ENCODE assay signal across 12 mouse cellular contexts in genomic region chr8:7131746-7132145, GRCm38 (mm10).
DNase-seq lines count a peak whose midpoint lies in the region; ATAC-seq and TF ChIP-seq lines count a peak whose summit lies in the region.
"Had no signal": no experiment of that assay in that cellular context is flagged by ENCODE, and none has a peak within 500 bp of the region (broad histone marks: within the 10 kb centered on the region; RNA-seq: fewer than 3 reads in every experiment).

No protein-coding gene starts in this region.

- no peaks in the 10 kb centered on the region for H3K36me3 ChIP-seq in hindbrain, embryonic 15.5 days
- no peaks in the 10 kb centered on the region for H3K36me3 ChIP-seq in liver, postnatal 0 days (replicated peaks; ENCODE audit: insufficient read depth, low read length)
- H3K36me3 ChIP-seq: embryonic facial prominence, embryonic 12.5 days; limb, embryonic 15.5 days had no signal

- H3K27ac ChIP-seq in hindbrain, embryonic 15.5 days (replicated peaks) = peak overlapping the region; percentile 25; the same call in 1 of the 2 replicates
- H3K27ac ChIP-seq in liver, postnatal 0 days (ENCODE audit: low read depth) = no peak overlapping the region
- H3K27ac ChIP-seq: embryonic facial prominence, embryonic 12.5 days; heart, adult 2 months; limb, embryonic 15.5 days had no signal

- no peak overlapping the region for H3K4me3 ChIP-seq in hindbrain, embryonic 15.5 days
- H3K4me3 ChIP-seq in liver, postnatal 0 days (ENCODE audit: low read depth, low read length) = no peak overlapping the region
- H3K4me3 ChIP-seq: embryonic facial prominence, embryonic 12.5 days; heart, adult 2 months; limb, embryonic 15.5 days had no signal

- no peaks in the 10 kb centered on the region for H3K27me3 ChIP-seq in hindbrain, embryonic 15.5 days
- H3K27me3 ChIP-seq in liver, postnatal 0 days (ENCODE audit: insufficient read depth, low read length) = no peaks in the 10 kb centered on the region
- H3K27me3 ChIP-seq: embryonic facial prominence, embryonic 12.5 days; limb, embryonic 15.5 days had no signal

- TF ChIP-seq CTCF in liver, postnatal 0 days (IDR thresholded peaks at IDR 0.05; ENCODE audit: low read depth) = no peak

- peaks cover 7% of the 10 kb centered on the region; the same call in 1 of the 2 replicates for H3K4me1 ChIP-seq in hindbrain, embryonic 15.5 days (replicated peaks)
- H3K4me1 ChIP-seq in liver, postnatal 0 days (ENCODE audit: insufficient read depth) = no peaks in the 10 kb centered on the region
- H3K4me1 ChIP-seq: limb, embryonic 15.5 days had no signal

- H3K4me2 ChIP-seq in hindbrain, embryonic 15.5 days = no peak overlapping the region
- no peak overlapping the region for H3K4me2 ChIP-seq in liver, postnatal 0 days (ENCODE audit: low read depth, low read length)
- H3K4me2 ChIP-seq: embryonic facial prominence, embryonic 12.5 days; limb, embryonic 15.5 days had no signal

- 24% methylated on average over 4 of the region's 4 CpGs for WGBS in hindbrain, embryonic 15.5 days
- 50% methylated on average over 4 of the region's 4 CpGs for WGBS in liver, postnatal 0 days (ENCODE audit: insufficient replicate concordance)

- TF ChIP-seq EP300 in liver, postnatal 0 days (IDR thresholded peaks at IDR 0.05; ENCODE audit: low read depth) = no peak

- ATAC-seq in frontal cortex, adult (ENCODE audit: low TSS enrichment) = peak; percentile 96
- no peak for ATAC-seq in hindbrain, embryonic 15.5 days (ENCODE audit: low FRiP score, low read depth)
- no peak for ATAC-seq in liver, postnatal 0 days
- ATAC-seq: inflammation-experienced regulatory T-cells, adult 6 months had no signal

- no peak for DNase-seq in frontal cortex, postnatal 10 days (ENCODE audit: low spot score in 2 of 2)
- peak; percentile 14 for DNase-seq in right cerebral cortex, adult 18-20 months
- no peak for DNase-seq in right cerebral cortex, postnatal 4 days
- peak; percentile 2 for DNase-seq in skeletal muscle tissue, adult 2 months (ENCODE audit: low read depth, low spot score)
- no peak for DNase-seq in liver, postnatal 0 days
- no peak for DNase-seq in ovary, adult 18-20 months (ENCODE audit: low spot score)
- DNase-seq: heart, adult 2 months had no signal

- H3K9me3 ChIP-seq in hindbrain, embryonic 15.5 days = no peaks in the 10 kb centered on the region
- no peaks in the 10 kb centered on the region for H3K9me3 ChIP-seq in liver, postnatal 0 days (ENCODE audit: low read length)
- H3K9me3 ChIP-seq: embryonic facial prominence, embryonic 12.5 days; limb, embryonic 15.5 days had no signal

- no peak overlapping the region for H3K9ac ChIP-seq in hindbrain, embryonic 15.5 days
- H3K9ac ChIP-seq in liver, postnatal 0 days (replicated peaks) = no peak overlapping the region
- H3K9ac ChIP-seq: embryonic facial prominence, embryonic 12.5 days; limb, embryonic 15.5 days had no signal

Comparison
In these comparisons a context has a peak if more than half of its experiments do, and no peak if none do; other contexts are left out.
1. DNase-seq: peak in right cerebral cortex, adult 18-20 months (single experiment) and skeletal muscle tissue, adult 2 months (single experiment); none in frontal cortex, postnatal 10 days (0 of 2), right cerebral cortex, postnatal 4 days (single experiment), liver, postnatal 0 days (single experiment) and ovary, adult 18-20 months (single experiment).